Mouse (Mus musculus): Measurements from ENCODE around the gene Clmn. TPM values are rescaled to one million over a fixed set of nuclear protein-coding genes. Genes with fewer than 3 reads are reported as not detected.

The Clmn gene
- polyA plus RNA-seq, 1 experiment from 2014 or later = 0.79 TPM

GRCm38 (mm10) chr12:104868430-104868829 lies 3.6 kb upstream of the Clmn start:
- H3K4me1 ChIP-seq (ENCODE audit: control insufficient read depth, insufficient read depth, low read length) = no peaks in the 10 kb centered on the region
- no peaks in the 10 kb centered on the region for H3K9me3 ChIP-seq (ENCODE audit: control insufficient read depth, low read length)
- H3K4me2 ChIP-seq (ENCODE audit: low read depth, low read length) = no peak overlapping the region
- H3K4me3 ChIP-seq (ENCODE audit: low read depth, low read length) = no peak overlapping the region
- no peak overlapping the region for H3K9ac ChIP-seq (replicated peaks; ENCODE audit: low read depth, low read length)
- no peaks in the 10 kb centered on the region for H3K27me3 ChIP-seq (ENCODE audit: control insufficient read depth, insufficient read depth, low read length)
- no peak for ATAC-seq (ENCODE audit: low read depth)
- 89% methylated on average over 3 of the region's 3 CpGs for WGBS
- no peak overlapping the region for H3K27ac ChIP-seq (ENCODE audit: low read depth, low read length)
- H3K36me3 ChIP-seq (ENCODE audit: control insufficient read depth, insufficient read depth, low read length) = no peaks in the 10 kb centered on the region

- Histone ChIP-seq H3K36me3 (ENCODE audit: control insufficient read depth, insufficient read depth, low read length) (no peaks in the 10 kb centered on the region), H3K9me3 (ENCODE audit: control insufficient read depth, low read length) (no peaks in the 10 kb centered on the region), H3K4me1 (ENCODE audit: control insufficient read depth, insufficient read depth, low read length) (no peaks in the 10 kb centered on the region), H3K4me3 (ENCODE audit: low read depth, low read length) (no peak overlapping the region), H3K9ac (replicated peaks; ENCODE audit: low read depth, low read length) (no peak overlapping the region), H3K27ac (ENCODE audit: low read depth, low read length) (no peak overlapping the region), H3K4me2 (ENCODE audit: low read depth, low read length) (no peak overlapping the region), H3K27me3 (ENCODE audit: control insufficient read depth, insufficient read depth, low read length) (no peaks in the 10 kb centered on the region)
- 74% methylated on average over 6 of the region's 6 CpGs for WGBS
- ATAC-seq (ENCODE audit: low read depth) = no peak
Observed at GRCm38 (mm10) chr12:104867851-104868250, 3.0 kb upstream of the Clmn start.

- Histone ChIP-seq H3K9ac (replicated peaks; ENCODE audit: low read depth, low read length) (peak overlapping the region; percentile 85), H3K27ac (ENCODE audit: low read depth, low read length) (no peak overlapping the region), H3K4me3 (ENCODE audit: low read depth, low read length) (peak overlapping the region; percentile 74), H3K27me3 (ENCODE audit: control insufficient read depth, insufficient read depth, low read length) (no peaks in the 10 kb centered on the region; the same call in 1 of the 2 replicates), H3K36me3 (ENCODE audit: control insufficient read depth, insufficient read depth, low read length) (no peaks in the 10 kb centered on the region), H3K4me1 (ENCODE audit: control insufficient read depth, insufficient read depth, low read length) (no peaks in the 10 kb centered on the region), H3K4me2 (ENCODE audit: low read depth, low read length) (peak overlapping the region; percentile 92), H3K9me3 (ENCODE audit: control insufficient read depth, low read length) (no peaks in the 10 kb centered on the region)
- 2% methylated on average over 7 of the region's 10 CpGs for WGBS
- ATAC-seq (ENCODE audit: low read depth) = peak; percentile 68
Observed at GRCm38 (mm10) chr12:104865166-104865535, 275 bp upstream of the Clmn start.

GRCm38 (mm10) chr12:104863653-104864052 lies 1.2 kb downstream of the Clmn start:
- no peak overlapping the region for H3K9ac ChIP-seq (replicated peaks; ENCODE audit: low read depth, low read length)
- whole genome bisulfite sequencing = 88% methylated on average over 7 of the region's 7 CpGs
- H3K9me3 ChIP-seq (ENCODE audit: control insufficient read depth, low read length) = no peaks in the 10 kb centered on the region
- H3K4me3 ChIP-seq (ENCODE audit: low read depth, low read length) = no peak overlapping the region
- no peak for ATAC-seq (ENCODE audit: low read depth)
- H3K4me2 ChIP-seq (ENCODE audit: low read depth, low read length) = no peak overlapping the region
- no peaks in the 10 kb centered on the region for H3K4me1 ChIP-seq (ENCODE audit: control insufficient read depth, insufficient read depth, low read length)
- H3K27me3 ChIP-seq (ENCODE audit: control insufficient read depth, insufficient read depth, low read length) = no peaks in the 10 kb centered on the region; the same call in 1 of the 2 replicates
- no peaks in the 10 kb centered on the region for H3K36me3 ChIP-seq (ENCODE audit: control insufficient read depth, insufficient read depth, low read length)
- H3K27ac ChIP-seq (ENCODE audit: low read depth, low read length) = no peak overlapping the region

GRCm38 (mm10) chr12:104859140-104859539 lies 5.7 kb downstream of the Clmn start:
- ATAC-seq (ENCODE audit: low read depth) = no peak
- H3K4me3 ChIP-seq (ENCODE audit: low read depth, low read length) = no peak overlapping the region
- H3K4me1 ChIP-seq (ENCODE audit: control insufficient read depth, insufficient read depth, low read length) = no peaks in the 10 kb centered on the region
- no peaks in the 10 kb centered on the region; the same call in 1 of the 2 replicates for H3K27me3 ChIP-seq (ENCODE audit: control insufficient read depth, insufficient read depth, low read length)
- H3K27ac ChIP-seq (ENCODE audit: low read depth, low read length) = no peak overlapping the region
- H3K4me2 ChIP-seq (ENCODE audit: low read depth, low read length) = no peak overlapping the region
- 58% methylated on average over 7 of the region's 7 CpGs for WGBS
- no peaks in the 10 kb centered on the region for H3K9me3 ChIP-seq (ENCODE audit: control insufficient read depth, low read length)
- H3K36me3 ChIP-seq (ENCODE audit: control insufficient read depth, insufficient read depth, low read length) = no peaks in the 10 kb centered on the region
- H3K9ac ChIP-seq (replicated peaks; ENCODE audit: low read depth, low read length) = no peak overlapping the region

- Histone ChIP-seq H3K4me1 (ENCODE audit: control insufficient read depth, insufficient read depth, low read length) (no peaks in the 10 kb centered on the region), H3K4me2 (ENCODE audit: low read depth, low read length) (no peak overlapping the region), H3K36me3 (ENCODE audit: control insufficient read depth, insufficient read depth, low read length) (no peaks in the 10 kb centered on the region), H3K27ac (ENCODE audit: low read depth, low read length) (no peak overlapping the region), H3K27me3 (ENCODE audit: control insufficient read depth, insufficient read depth, low read length) (no peaks in the 10 kb centered on the region; the same call in 1 of the 2 replicates), H3K9ac (replicated peaks; ENCODE audit: low read depth, low read length) (no peak overlapping the region), H3K4me3 (ENCODE audit: low read depth, low read length) (no peak overlapping the region), H3K9me3 (ENCODE audit: control insufficient read depth, low read length) (no peaks in the 10 kb centered on the region)
- no peak for ATAC-seq (ENCODE audit: low read depth)
- 50% methylated on average over 5 of the region's 5 CpGs for WGBS
Observed at GRCm38 (mm10) chr12:104858732-104859131, 6.1 kb downstream of the Clmn start.

GRCm38 (mm10) chr12:104857614-104858013 lies 7.3 kb downstream of the Clmn start:
- no peak overlapping the region for H3K27ac ChIP-seq (ENCODE audit: low read depth, low read length)
- WGBS = 75% methylated on average over 10 of the region's 10 CpGs
- no peak overlapping the region for H3K4me2 ChIP-seq (ENCODE audit: low read depth, low read length)
- no peak overlapping the region for H3K9ac ChIP-seq (replicated peaks; ENCODE audit: low read depth, low read length)
- no peak overlapping the region for H3K4me3 ChIP-seq (ENCODE audit: low read depth, low read length)
- H3K4me1 ChIP-seq (ENCODE audit: control insufficient read depth, insufficient read depth, low read length) = no peaks in the 10 kb centered on the region
- no peaks in the 10 kb centered on the region; the same call in 1 of the 2 replicates for H3K27me3 ChIP-seq (ENCODE audit: control insufficient read depth, insufficient read depth, low read length)
- no peaks in the 10 kb centered on the region for H3K9me3 ChIP-seq (ENCODE audit: control insufficient read depth, low read length)
- H3K36me3 ChIP-seq (ENCODE audit: control insufficient read depth, insufficient read depth, low read length) = no peaks in the 10 kb centered on the region
- no peak for ATAC-seq (ENCODE audit: low read depth)

- Histone ChIP-seq H3K9ac (replicated peaks; ENCODE audit: low read depth, low read length) (no peak overlapping the region), H3K9me3 (ENCODE audit: control insufficient read depth, low read length) (no peaks in the 10 kb centered on the region), H3K4me2 (ENCODE audit: low read depth, low read length) (no peak overlapping the region), H3K27ac (ENCODE audit: low read depth, low read length) (no peak overlapping the region), H3K4me3 (ENCODE audit: low read depth, low read length) (no peak overlapping the region), H3K27me3 (ENCODE audit: control insufficient read depth, insufficient read depth, low read length) (no peaks in the 10 kb centered on the region; the same call in 1 of the 2 replicates), H3K4me1 (ENCODE audit: control insufficient read depth, insufficient read depth, low read length) (no peaks in the 10 kb centered on the region), H3K36me3 (ENCODE audit: control insufficient read depth, insufficient read depth, low read length) (no peaks in the 10 kb centered on the region)
- WGBS = 79% methylated on average over 3 of the region's 3 CpGs
- no peak for ATAC-seq (ENCODE audit: low read depth)
Observed at GRCm38 (mm10) chr12:104856540-104856939, 8.3 kb downstream of the Clmn start.

GRCm38 (mm10) chr12:104855548-104855947 lies 9.3 kb downstream of the Clmn start:
- WGBS = 25% methylated on average over 7 of the region's 7 CpGs

More at GRCm38 (mm10) chr12:104855548-104855947, 9.3 kb downstream of the Clmn start:
- Histone ChIP-seq H3K36me3 (ENCODE audit: control insufficient read depth, insufficient read depth, low read length) (no peaks in the 10 kb centered on the region), H3K27ac (ENCODE audit: low read depth, low read length) (no peak overlapping the region), H3K9ac (replicated peaks; ENCODE audit: low read depth, low read length) (no peak overlapping the region), H3K4me2 (ENCODE audit: low read depth, low read length) (no peak overlapping the region), H3K27me3 (ENCODE audit: control insufficient read depth, insufficient read depth, low read length) (no peaks in the 10 kb centered on the region), H3K4me3 (ENCODE audit: low read depth, low read length) (no peak overlapping the region), H3K9me3 (ENCODE audit: control insufficient read depth, low read length) (no peaks in the 10 kb centered on the region), H3K4me1 (ENCODE audit: control insufficient read depth, insufficient read depth, low read length) (no peaks in the 10 kb centered on the region)
- ATAC-seq (ENCODE audit: low read depth) = no peak

Data from neural tube, embryonic 14.5 days (tissue).